Mouse (Mus musculus) ES-E14 (cell line): ENCODE data around the gene Pcsk5.

Source experiments
- CHD2 ChIP-seq: IDR thresholded peaks from 2 replicates; pipeline ENCODE4 v1.6.1; 2014; ENCODE audit warnings: mild to moderate bottlenecking, low read depth, low read length, inconsistent platforms
- HCFC1 ChIP-seq: IDR thresholded peaks from 2 replicates; pipeline ENCODE4 v1.6.1; 2012; ENCODE audit warnings: low read length, inconsistent platforms, borderline replicate concordance; ENCODE audit not compliant: insufficient read depth
- MAFK ChIP-seq: IDR thresholded peaks from 2 replicates; pipeline ENCODE4 v1.6.1; 2014; ENCODE audit warnings: mild to moderate bottlenecking, low read depth, low read length, inconsistent platforms; ENCODE audit not compliant: insufficient read depth
- ZNF384 ChIP-seq: IDR thresholded peaks from 2 replicates; pipeline ENCODE4 v1.6.1; 2012; ENCODE audit warnings: low read depth, low read length, inconsistent platforms

DNA sequence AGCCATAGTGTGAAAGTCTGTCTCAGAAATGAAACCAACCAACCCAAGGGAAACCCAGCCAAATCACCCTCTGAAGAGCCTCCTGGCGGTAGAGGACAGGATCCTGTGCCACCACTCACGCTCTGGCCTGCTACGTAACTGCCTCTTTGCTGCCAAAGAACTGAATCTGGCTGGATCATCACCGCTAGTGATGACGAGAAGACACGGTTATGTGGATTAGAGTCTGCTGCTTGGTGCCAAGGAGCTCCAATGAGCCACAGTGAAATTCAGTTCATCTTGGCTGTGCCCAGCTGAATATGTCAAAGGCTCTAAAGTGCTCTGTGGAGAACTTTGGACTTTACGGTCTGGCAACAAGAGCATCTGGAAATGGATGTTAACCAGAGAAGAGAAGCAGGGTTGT, 282.3 kb downstream of the Pcsk5 start:
- TF ChIP-seq ZNF384 (no peak), MAFK (no peak), CHD2 (no peak), HCFC1 (no peak)
